Mouse (Mus musculus) brain, embryonic 14.5 days (tissue): ENCODE measurements around the gene Adssl1. TPM values are rescaled to one million over a fixed set of nuclear protein-coding genes. Genes with fewer than 3 reads are reported as not detected.

ENCODE experiments used
- DNase-seq: peaks from one replicate; pipeline ENCODE4 v3.0.0-alpha.2; 2011; ENCODE audit warnings: low read depth
- CTCF ChIP-seq: fragments of 200-500 bp; IDR thresholded peaks from 2 replicates; pipeline ENCODE4 v1.5.1; 2012; ENCODE audit warnings: inconsistent platforms, mild to moderate bottlenecking, moderate library complexity, borderline replicate concordance; ENCODE audit not compliant: insufficient read depth, insufficient read length; ENCODE audit errors: extremely low read depth
- POLR2A ChIP-seq: fragments of 200-500 bp; IDR thresholded peaks from 2 replicates; pipeline ENCODE4 v1.6.1; 2012; ENCODE audit warnings: mild to moderate bottlenecking, inconsistent platforms, borderline replicate concordance; ENCODE audit not compliant: poor library complexity, insufficient read depth, insufficient read length, severe bottlenecking; ENCODE audit errors: extremely low read depth
- polyA plus RNA-seq: library from polyadenylated mRNA; depleted of rRNA; stranded (reverse); fragments of >200 nt; gene quantifications from 2 replicates; pipeline ENCODE4 v1.2.3, GENCODE M21; 2012

Adssl1 gene
- polyA plus RNA-seq, 1 experiment: 4.4 TPM

DNA sequence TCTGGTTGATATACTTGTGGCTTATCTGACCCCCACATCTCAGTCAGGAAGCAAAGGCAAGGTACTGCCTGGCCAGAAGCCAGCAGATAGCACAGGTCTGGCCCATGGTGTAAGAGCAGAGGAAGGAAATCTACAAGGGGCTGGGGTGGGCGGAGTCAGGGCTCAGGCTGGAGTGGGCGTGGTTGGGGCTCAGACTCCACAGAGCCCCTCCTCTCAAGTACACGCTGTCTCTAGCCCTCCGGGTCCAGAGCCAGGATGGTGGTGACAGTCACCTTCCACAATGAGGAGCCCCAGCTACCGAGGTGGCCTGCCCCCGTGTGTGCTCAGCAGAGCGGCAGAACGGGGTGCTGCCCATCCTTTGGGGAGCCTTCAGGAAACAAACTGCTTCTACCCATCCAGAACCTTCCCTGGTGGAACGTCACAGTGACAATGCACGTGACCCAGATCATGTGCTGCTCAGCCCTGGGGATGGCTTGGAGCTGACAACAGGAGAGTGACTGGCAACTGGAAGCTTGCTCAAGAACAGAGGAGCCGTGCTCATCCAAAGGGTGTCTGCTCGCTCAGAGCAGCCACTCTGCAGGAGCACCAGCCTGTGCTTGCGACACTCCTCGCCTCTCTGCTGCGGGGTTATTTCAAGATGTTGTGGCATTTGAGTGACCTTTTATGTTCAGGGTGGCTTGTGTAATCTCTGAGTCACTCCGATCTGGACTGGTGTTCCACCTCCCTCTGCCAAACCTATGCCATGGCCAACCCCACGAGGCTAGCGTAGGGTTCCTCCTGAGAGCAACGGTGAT is 9.3 kb downstream of the Adssl1 start:
- DNase-seq: peak; percentile 69
- TF ChIP-seq CTCF (no peak), POLR2A (no peak)

DNA sequence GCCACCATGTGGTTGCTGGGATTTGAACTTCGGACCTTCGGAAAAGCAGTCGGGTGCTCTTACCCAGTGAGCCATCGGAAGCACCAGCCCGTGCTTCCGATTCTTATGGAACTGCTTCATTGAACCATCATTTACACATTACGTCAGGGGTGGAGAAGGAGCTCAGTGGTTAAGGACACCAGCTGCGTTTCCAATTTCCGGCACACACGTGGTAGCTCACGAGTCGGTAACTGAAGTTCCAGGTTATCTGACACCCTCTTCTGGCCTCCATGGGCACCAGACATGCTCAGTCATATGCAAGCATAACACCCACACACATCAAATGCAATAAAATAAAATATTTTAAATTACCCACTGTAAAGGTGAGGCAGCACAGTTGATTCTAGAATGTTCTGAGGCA is 10.2 kb downstream of the Adssl1 start:
- DNase-seq: no peak
- TF ChIP-seq CTCF (no peak), POLR2A (no peak)

DNA sequence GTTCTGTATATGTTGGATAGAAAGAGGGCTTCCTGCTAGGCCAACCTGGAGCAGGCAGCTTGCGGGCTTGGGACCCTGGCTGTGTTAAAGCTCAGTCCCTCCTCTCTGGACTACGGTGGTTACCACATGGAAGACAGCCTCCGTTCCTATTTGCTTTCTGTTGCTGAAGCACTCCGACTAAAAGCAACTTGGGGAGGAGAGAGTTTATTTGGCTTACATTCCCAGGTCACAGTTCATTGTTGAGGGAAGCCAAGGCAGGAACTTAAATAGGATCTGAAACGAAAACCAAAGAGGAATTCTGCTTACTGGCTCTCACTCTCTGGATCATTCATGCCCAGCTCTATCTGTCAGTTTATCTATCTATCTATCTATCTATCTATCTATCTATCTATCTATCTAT is 11.0 kb downstream of the Adssl1 start:
- no peak for TF ChIP-seq POLR2A
- no peak for TF ChIP-seq CTCF
- DNase-seq: no peak

DNA sequence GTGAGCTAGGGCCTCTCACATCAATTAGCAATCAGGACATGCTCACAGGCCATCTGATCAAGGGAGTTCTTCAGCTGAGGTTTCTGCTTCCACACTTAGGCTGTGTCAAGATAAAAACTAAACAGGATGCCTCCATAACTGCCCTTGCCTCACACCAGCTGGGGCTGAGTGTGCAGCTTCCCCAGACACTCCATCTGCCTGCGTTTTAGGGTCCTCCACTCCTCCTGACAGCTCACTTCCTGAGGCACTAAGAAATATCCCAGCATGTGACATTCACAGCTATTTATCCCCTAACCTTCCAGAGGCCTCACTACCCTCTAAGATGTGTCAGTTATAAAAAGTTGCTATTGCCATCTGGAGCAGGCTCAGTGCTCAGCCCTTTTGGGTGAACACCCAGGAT is 11.6 kb downstream of the Adssl1 start:
- DNase-seq: no peak
- TF ChIP-seq CTCF (no peak), POLR2A (no peak)

DNA sequence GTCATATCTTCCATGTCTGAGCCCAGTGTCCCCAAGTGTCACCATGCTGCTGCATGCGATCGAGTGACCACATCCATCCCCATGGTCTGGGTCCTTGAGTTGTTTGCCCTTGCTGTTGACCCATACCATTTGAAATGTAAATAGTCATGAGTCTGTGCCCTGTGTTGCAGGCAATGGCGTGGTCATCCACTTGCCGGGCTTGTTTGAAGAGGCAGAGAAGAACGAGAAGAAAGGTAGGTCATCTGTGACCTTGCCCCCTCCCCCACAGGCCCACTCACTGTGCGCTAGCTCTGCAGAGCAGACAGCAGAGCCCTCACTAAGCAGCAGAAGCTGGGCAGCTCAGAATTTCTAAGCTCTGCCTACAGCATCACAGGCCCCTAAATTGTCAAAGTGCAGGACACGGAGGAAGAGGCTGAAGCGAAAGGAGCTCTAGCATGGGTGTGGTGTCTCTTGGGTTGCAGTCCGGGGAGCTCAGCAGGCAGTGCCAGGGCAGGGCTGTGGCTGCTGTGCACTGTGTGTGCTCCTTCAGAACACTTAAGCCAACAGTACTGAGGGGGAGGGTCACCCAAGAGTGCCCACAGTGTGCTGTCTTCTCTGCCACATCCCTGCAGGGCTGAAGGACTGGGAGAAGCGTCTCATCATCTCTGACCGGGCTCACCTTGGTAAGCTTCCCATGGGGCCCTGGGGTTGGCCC is 12.4 kb downstream of the Adssl1 start:
- no peak for DNase-seq
- TF ChIP-seq POLR2A (no peak), CTCF (no peak)

DNA sequence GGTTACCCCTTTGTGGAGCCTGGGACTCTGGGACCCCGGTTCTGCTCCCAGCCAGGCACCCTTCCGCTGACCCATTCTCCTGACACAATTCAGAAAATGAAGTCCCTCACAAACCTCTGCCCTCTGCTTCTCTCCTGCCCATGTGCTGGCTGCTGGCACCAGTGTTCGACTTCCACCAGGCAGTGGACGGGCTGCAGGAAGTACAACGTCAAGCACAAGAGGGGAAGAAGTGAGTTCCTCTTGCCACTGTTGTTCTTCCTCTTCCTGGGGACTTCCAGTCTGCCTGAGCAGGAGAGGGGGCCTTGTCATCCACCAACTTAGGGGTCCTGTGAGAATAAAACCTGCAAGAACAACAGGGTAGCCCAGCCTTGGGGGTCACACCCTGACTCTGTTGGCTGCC is 13.1 kb downstream of the Adssl1 start:
- no peak for DNase-seq

DNA sequence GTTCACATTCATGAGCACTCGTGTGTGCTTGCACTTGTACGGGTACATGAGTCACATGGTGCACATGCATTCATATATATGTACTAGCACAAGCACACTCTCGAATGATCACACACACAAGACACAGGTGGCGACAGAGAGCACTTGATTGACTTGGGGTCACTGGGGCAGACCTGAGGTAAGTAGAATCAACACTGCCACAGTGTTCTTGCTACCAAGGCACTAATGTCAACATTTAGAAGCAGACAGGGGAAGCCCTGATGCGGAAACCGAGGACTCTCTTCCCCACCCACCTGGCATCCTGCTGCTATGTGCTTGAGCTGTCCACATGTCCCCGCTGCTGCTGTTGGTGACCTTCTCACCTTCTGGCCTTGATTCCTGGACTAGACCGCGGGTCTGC is 13.8 kb downstream of the Adssl1 start:
- no peak for TF ChIP-seq POLR2A
- DNase-seq: no peak

More for the DNA sequence above, 13.1 kb downstream of the Adssl1 start:
- TF ChIP-seq POLR2A: no peak
- no peak for TF ChIP-seq CTCF

DNA sequence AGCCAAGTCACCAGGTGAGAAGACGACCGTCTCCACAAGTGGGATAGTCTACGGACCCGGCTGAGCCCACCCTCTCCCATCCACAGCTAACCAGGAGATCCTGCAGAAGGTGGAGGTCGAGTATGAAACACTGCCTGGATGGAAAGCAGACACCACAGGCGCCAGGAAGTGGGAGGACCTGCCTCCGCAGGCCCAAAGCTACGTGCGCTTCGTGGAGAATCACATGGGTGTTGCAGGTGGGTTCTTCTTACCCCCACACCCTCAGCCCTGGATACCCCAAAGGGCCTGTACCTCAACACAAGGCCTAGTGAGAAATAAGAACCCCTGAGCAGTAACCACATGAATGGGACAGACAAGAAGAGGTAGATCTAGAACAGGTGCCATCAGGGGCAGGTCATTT is 19.7 kb downstream of the Adssl1 start:
- no peak for DNase-seq
- no peak for TF ChIP-seq POLR2A

DNA sequence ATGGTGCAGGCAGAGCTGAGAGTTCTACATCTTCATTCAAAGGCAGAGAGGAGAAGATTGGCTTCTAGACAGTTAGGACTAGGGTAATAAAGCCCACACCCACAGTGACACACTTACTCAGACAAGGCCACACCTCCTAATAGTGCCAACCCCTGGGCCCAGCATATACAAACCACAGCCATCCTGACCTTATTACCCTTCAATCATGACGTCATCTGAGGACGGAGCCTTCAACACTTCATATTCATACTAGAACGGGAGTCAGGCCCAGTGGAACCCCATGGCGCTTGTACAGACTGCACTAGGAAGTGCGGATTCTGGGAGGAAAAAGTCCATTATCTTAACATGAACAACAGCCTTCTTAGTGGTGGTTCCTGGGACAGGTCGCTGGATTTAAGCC is 23.3 kb downstream of the Adssl1 start:
- DNase-seq: no peak
- TF ChIP-seq CTCF: no peak
- TF ChIP-seq POLR2A: no peak

DNA sequence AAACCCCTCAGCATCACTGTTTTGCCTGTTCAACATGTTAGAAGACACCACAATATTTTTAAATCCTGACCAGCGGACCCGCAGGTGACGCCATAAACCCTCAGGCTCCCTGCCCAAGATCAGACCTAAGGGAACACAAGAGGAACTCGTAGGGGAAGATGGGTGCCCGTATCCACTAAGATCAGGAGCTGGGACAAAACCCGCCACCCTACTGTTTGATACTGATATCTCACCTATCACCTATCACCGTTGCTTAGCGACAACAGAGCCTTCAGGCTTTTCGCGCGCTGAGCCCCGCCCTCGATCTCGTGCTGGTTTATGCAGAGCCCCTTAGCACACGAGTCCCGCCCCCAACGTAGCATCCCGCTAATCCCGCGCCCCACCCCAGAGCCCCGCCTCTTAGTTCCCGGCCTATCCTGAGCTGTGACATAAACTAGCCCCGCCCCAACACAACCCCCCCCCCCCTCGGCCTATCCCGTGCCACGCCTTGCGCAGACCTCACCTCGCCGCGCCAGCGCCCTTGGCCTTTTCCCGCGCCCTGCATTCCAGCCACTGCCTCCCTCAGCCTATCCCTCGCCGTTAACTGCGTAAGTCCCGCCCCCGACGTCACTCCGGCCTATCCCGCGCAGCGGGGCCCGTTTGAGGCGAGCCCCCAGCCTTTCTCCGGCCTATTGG is 24.5 kb downstream of the Adssl1 start, which contains the start of gene Siva1:
Gene Siva1, plus strand, starts transcription at position 500 of the 675 bp plus-strand sequence.
- no peak for TF ChIP-seq CTCF
- TF ChIP-seq POLR2A: no peak
- peak; percentile 99 for DNase-seq

DNA sequence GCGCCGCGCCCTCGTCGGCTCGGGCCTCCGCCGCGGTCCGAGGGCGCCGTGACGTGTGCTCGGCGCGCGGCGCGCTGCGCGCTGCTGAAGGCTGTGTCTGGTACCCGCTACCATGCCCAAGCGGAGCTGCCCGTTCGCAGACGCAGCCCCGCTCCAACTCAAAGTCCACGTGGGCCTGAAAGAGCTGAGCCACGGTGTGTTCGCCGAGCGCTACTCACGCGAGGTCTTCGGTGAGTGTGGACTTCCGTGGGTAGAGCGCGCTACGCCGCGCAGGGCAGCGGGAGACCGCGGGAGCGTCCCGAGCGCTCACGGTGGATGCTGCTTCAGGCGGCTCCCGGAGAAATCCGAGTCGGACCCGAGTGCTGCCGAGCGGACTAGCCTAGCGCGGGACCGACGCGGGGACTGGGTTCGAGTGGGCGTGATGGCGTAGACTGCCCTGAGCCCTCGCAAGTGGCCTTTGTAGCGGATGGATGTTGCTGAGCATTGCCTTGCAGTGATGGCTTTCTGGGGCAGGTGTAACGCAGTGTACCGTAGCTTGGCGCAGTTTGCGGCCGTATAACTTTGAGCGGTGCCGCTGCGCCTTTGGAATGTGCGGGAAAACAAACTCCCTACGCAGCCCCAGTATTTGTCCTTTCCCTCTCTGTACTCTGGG is 25.1 kb downstream of the Adssl1 start:
- TF ChIP-seq CTCF (no peak), POLR2A (peak; percentile 98)
- DNase-seq: no peak

DNA sequence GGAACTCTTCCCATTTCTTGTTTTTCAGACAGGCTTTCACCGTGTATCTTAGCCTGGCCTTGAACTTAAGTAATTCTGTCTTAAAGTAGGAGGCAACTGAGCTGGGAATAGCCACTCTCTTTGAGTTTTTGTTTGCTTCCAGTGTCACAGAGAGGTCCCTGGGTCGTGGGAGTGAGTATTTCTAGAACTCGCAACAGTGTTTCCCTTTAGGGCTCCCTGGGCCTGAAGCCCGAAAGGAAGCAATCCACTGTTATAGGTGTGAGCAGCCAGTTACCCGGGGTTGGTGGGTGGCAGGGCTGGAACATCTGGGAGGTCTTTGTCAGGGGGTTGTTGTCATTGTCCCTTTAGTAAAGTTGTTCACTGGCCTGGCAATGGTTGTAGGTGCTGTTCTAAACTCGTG is 26.3 kb downstream of the Adssl1 start:
- no peak for DNase-seq
- TF ChIP-seq CTCF (no peak), POLR2A (no peak)
